ENCODE assay signal across 8 mouse cellular contexts in the genomic region with DNA sequence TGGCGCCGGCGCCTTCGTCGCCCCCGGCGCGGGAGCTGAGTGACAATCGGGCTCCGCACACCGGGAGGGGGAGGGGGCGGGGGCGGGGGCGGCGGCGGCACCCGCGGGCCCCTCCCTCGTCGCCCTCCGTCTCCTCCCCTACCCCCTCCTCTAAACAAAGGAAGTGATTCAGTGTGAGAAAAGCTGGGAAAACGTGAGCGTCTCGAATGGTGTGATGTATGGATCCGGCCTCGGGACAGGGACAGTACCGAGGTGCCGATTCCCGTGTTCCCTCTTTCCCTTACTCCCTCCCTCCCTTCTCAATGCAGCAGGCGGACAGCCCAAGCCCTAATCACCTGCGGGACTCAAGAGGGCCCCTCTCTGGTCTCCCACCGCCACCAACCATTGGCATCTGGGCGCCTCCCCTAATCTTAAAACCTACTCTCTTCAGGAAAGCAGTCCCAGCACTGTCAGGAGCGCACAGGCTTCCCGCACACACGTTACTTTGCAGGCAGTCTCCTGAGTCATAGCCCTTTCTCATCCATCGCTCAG. TPM values are rescaled to one million over a fixed set of nuclear protein-coding genes. Genes with fewer than 3 reads are reported as not detected.
A peak's percentile ranks its signal among the peaks of the same experiment; 100 is the strongest.
DNase-seq lines count a peak whose midpoint lies in the region; ATAC-seq and TF ChIP-seq lines count a peak whose summit lies in the region.

A gene (minus strand): TSS at position 41 of the 531 bp plus-strand sequence.

- H3K4me3 ChIP-seq in heart, embryonic 13.5 days, result peak within 1 kb of the TSS; percentile 56
- H3K4me3 ChIP-seq in small intestine, adult 2 months (ENCODE audit: low read depth, low read length), result peak within 1 kb of the TSS; percentile 44

- H3K36me3 ChIP-seq in heart, embryonic 13.5 days, result no peaks in the 10 kb centered on the region
- H3K36me3 ChIP-seq in small intestine, adult 2 months (ENCODE audit: control insufficient read depth, insufficient read depth, low read length), result no peaks in the 10 kb centered on the region

- H3K9ac ChIP-seq in heart, embryonic 13.5 days, result peak within 1 kb of the TSS; percentile 79

- H3K27me3 ChIP-seq in heart, embryonic 13.5 days (replicated peaks), result peaks cover 50% of the 10 kb centered on the region
- peaks cover 14% of the 10 kb centered on the region for H3K27me3 ChIP-seq in small intestine, adult 2 months (ENCODE audit: control insufficient read depth, insufficient read depth, low read length)

- intact Hi-C loops in left cerebral cortex, postnatal 36 days (cut with DNase I), result loop anchor here (2.0 kb wide), 1 partner anchor 35 kb away; no protein-coding TSS in a partner anchor

- no peak for ATAC-seq in heart, embryonic 13.5 days (ENCODE audit: extremely low read depth, insufficient number of reproducible peaks, low FRiP score, low TSS enrichment)

- H3K9me3 ChIP-seq in heart, embryonic 13.5 days, result no peaks in the 10 kb centered on the region

- H3K4me2 ChIP-seq in heart, embryonic 13.5 days, result peak within 1 kb of the TSS; percentile 84

- TF ChIP-seq POLR2A in small intestine, adult 2 months (IDR thresholded peaks at IDR 0.05; ENCODE audit: low read depth, low read length), result no peak

- WGBS in heart, embryonic 13.5 days, result 1% methylated on average over 24 of the region's 37 CpGs
- WGBS in small intestine, adult 2 months, result 2% methylated on average over 35 of the region's 37 CpGs

- DNase-seq in layer of hippocampus, adult 18-20 months (ENCODE audit: low spot score in 2 of 2), result no peak
- no peak for DNase-seq in layer of hippocampus, adult 9-10 months (ENCODE audit: low spot score)
- no peak for DNase-seq in adrenal gland, postnatal 36 days
- DNase-seq in left cerebral cortex, postnatal 36 days (ENCODE audit: low spot score in 2 of 2), result peak; percentile 57 to 62
- DNase-seq in urinary bladder, postnatal 10 days (ENCODE audit: low spot score), result no peak
- DNase-seq in urinary bladder, adult 2 months (ENCODE audit: low spot score), result no peak

- no peak for TF ChIP-seq CTCF in small intestine, adult 2 months (IDR thresholded peaks at IDR 0.05; ENCODE audit: extremely low read depth, insufficient read length, insufficient replicate concordance, low read depth, low read length)

- peaks cover 72% of the 10 kb centered on the region for H3K4me1 ChIP-seq in heart, embryonic 13.5 days
- H3K4me1 ChIP-seq in small intestine, adult 2 months (ENCODE audit: control insufficient read depth, insufficient read depth, insufficient read length, low read length), result peaks cover 35% of the 10 kb centered on the region

- H3K27ac ChIP-seq in heart, embryonic 13.5 days (replicated peaks), result peak within 1 kb of the TSS; percentile 78
- no peak within 1 kb of the TSS for H3K27ac ChIP-seq in small intestine, adult 2 months (ENCODE audit: insufficient read depth, low read depth, low read length)

RNA-seq across cellular contexts. Expression of the gene that starts here (rescaled TPM):
- total RNA-seq in layer of hippocampus, adult 18-20 months (2021), result 100 to 1,000 TPM; 212 to 220 TPM
- 100 to 1,000 TPM; 110 to 137 TPM for total RNA-seq in adrenal gland, postnatal 36 days (2021)
- 8.3 and 9.0 TPM in 2 replicates for polyA plus RNA-seq in heart, embryonic 13.5 days (2015; fragmentation: Nextera tagmentation; extraction: Ambion mirVana)
- total RNA-seq in left cerebral cortex, postnatal 36 days (2021), result 100 to 1,000 TPM; 175 to 206 TPM
- polyA plus RNA-seq in small intestine, adult 2 months (2012; rRNA removed), result 1.2 and 3.5 TPM in 2 replicates
- polyA plus RNA-seq in urinary bladder, adult 2 months (2012; rRNA removed), result 6.2 and 7.2 TPM in 2 replicates

Comparison
In these comparisons a context has a peak if more than half of its experiments do, and no peak if none do; other contexts are left out.
1. DNase-seq: peak in left cerebral cortex, postnatal 36 days (2 of 2); none in layer of hippocampus, adult 18-20 months (0 of 2), layer of hippocampus, adult 9-10 months (single experiment), adrenal gland, postnatal 36 days (0 of 2), urinary bladder, postnatal 10 days (single experiment) and urinary bladder, adult 2 months (single experiment).